Mouse (Mus musculus) kidney, postnatal 14 days (tissue): ENCODE measurements at regions not wholly inside any gene's neighbourhood (a gene's known extent, or its start where the extent isn't known, plus 50 kb on each side); places are given as distances from the start of the nearest gene placed in this dataset.
"Not testable (repeated sequence)": the region's sequence is repeated elsewhere in the genome, so short reads cannot be mapped to it uniquely, and the experiment has no call there.

Source experiments
- DNase-seq: peaks from one replicate; pipeline ENCODE4 v3.0.0; 2022; ENCODE audit warnings: mixed read lengths

GRCm38 (mm10) chr6:109814990-109815389 lies 830.4 kb upstream of the Grm7 start:
- no peak for DNase-seq

GRCm38 (mm10) chr6:109848313-109848712 lies 797.1 kb upstream of the Grm7 start:
- no peak for DNase-seq

GRCm38 (mm10) chr6:109855806-109856205 lies 789.6 kb upstream of the Grm7 start:
- DNase-seq: no peak

- peak; percentile 0 for DNase-seq
Observed at GRCm38 (mm10) chr6:109863411-109863810, 782.0 kb upstream of the Grm7 start.

GRCm38 (mm10) chr6:109874187-109874586 lies 771.2 kb upstream of the Grm7 start:
- DNase-seq: no peak

GRCm38 (mm10) chr6:109874625-109875040 lies 770.7 kb upstream of the Grm7 start:
- peak; percentile 4 for DNase-seq

GRCm38 (mm10) chr6:109875548-109875947 lies 769.8 kb upstream of the Grm7 start:
- DNase-seq: not testable (repeated sequence)

GRCm38 (mm10) chr6:109879145-109879544 lies 766.2 kb upstream of the Grm7 start:
- no peak for DNase-seq

GRCm38 (mm10) chr6:109923780-109924179 lies 721.6 kb upstream of the Grm7 start:
- no peak for DNase-seq

GRCm38 (mm10) chr6:109948491-109948890 lies 696.9 kb upstream of the Grm7 start:
- DNase-seq: no peak

GRCm38 (mm10) chr6:109948928-109949327 lies 696.5 kb upstream of the Grm7 start:
- DNase-seq: no peak

GRCm38 (mm10) chr6:109957901-109958300 lies 687.5 kb upstream of the Grm7 start:
- not testable (repeated sequence) for DNase-seq
